Mouse (Mus musculus) thymus, postnatal 10 days (tissue): ENCODE data around the gene Aldh4a1.

Experiments
- DNase-seq, 2 experiments: peaks; one replicate each; pipeline ENCODE4 v3.0.0; 2021; ENCODE audit warnings: low spot score in 2 of 2

The Aldh4a1 gene

DNA sequence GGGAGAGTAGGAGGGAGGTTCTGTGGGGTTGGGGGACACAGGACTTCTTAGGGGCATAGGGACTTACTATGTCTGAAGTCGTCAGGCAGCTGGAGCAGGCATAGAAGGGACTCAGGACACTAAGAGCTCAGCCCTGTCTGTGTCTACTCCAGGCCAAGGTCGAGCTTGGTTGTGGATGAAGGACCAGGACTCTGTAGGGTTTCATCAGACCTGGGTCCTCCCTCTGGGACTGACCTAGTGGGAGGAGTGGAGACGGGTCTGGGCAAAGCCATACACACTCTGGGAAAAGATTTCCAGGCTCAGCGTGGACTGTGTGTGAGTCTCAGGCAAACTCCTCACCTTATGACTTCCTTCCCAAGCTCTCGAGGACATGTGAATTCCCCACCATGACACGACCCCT, 2.9 kb upstream of the Aldh4a1 start:
- no peak for DNase-seq

DNA sequence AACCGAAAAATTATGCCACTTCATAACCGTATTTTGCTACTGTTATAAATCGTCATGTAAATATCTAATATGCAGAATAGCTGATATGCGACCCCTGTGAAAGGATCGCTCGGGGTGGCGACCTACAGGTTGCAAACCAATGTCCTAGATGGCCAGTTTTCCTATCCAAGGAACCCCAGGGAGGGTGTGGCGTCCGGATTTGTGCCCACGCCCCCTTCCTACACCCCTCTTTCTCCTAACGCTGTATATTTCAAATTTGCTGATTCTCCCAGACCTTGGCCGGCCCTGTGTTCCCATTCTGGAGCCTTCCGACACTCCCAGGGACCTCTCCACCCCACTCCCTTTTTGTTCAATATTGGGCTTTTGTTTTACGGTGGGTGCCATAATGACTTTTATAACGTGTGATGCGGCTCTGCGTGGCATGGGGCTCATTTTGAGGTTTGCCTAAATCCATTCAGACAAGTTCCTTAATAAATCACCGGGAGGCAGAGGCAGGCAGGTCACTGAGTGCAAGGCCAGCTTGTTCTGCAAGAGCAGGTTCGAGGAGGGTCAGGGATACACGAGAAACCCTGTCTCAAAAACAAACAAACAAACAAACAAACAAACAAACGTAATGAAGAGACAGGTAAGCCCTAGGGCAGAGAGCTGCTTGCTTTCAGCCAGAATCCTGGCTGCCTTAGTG, 909 bp downstream of the Aldh4a1 start:
- DNase-seq: no peak

- DNase-seq: no peak
These were observed 1.4 kb downstream of the Aldh4a1 start for GRCm38 (mm10) chr4:139624116-139624489.

- DNase-seq: no peak
These were observed 2.0 kb downstream of the Aldh4a1 start for GRCm38 (mm10) chr4:139624706-139625105.

DNA sequence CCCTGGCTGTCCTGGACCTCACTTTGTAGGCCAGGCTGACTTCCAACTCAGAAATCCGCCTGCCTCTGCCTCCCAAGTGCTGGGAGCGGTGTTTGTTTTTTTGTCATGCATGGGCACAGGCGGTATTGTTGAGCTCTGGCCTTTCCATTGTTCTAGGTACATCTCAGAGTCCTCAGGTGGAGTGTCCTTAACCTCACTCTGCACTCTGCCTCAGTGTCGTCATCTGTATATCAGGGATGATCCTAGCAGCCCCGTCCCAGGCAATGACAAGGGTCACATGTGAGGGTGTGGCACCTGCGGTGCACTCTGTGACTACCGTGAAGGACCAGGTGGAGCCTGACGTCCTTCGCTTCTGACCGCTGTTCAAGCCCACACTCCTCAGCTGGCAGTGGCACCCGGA, 4.7 kb downstream of the Aldh4a1 start:
- no peak for DNase-seq

- DNase-seq: no peak
These were observed 7.5 kb downstream of the Aldh4a1 start for GRCm38 (mm10) chr4:139630171-139630570.

GRCm38 (mm10) chr4:139631141-139631540, 8.5 kb downstream of the Aldh4a1 start:
- DNase-seq: no peak

DNA sequence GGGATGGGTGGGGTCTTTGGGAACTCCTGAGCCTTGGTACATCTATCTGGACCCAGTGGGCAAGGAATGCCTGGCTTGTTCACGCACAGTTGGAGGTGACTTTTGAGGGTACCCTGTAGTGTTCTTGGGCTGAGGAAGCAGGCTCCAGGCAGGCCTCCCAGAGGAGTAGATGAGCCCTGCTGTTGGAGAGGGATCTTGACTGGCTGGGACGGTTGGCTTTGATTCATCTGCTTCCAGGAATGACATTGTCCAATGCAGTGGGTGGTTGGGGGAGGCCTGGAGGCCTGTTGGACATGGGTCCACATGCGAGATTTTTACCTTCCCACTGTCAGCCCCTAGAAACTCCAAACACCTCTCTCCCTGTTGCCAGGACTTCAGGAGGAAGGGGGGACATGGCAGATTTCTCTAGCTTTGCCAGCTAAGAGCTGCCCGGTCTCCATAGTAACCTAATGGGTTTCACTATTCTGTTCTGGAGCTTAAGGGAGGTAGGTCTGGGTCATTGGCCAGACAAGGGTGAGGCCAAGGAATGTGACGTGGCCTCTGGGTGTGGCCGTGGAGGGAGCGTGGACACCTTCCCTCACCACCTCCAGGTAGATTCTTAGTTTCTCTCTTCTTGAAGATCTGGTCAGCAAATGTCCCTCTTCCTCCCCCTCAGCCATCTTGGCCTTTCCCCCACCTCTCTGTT, 9.0 kb downstream of the Aldh4a1 start:
- no peak for DNase-seq

GRCm38 (mm10) chr4:139632254-139632580, 9.6 kb downstream of the Aldh4a1 start:
- no peak for DNase-seq

GRCm38 (mm10) chr4:139636373-139636772, 13.7 kb downstream of the Aldh4a1 start:
- peak; percentile 34 to 76 for DNase-seq

- DNase-seq: no peak
These were observed 15.2 kb downstream of the Aldh4a1 start for GRCm38 (mm10) chr4:139637847-139638246.

- no peak for DNase-seq
These were observed 15.7 kb downstream of the Aldh4a1 start for GRCm38 (mm10) chr4:139638356-139638755.

- DNase-seq: no peak
These were observed 17.1 kb downstream of the Aldh4a1 start for GRCm38 (mm10) chr4:139639801-139640200.

- DNase-seq: no peak
These were observed 17.7 kb downstream of the Aldh4a1 start for GRCm38 (mm10) chr4:139640333-139640732.

GRCm38 (mm10) chr4:139640775-139641174, 18.1 kb downstream of the Aldh4a1 start:
- no peak for DNase-seq

DNA sequence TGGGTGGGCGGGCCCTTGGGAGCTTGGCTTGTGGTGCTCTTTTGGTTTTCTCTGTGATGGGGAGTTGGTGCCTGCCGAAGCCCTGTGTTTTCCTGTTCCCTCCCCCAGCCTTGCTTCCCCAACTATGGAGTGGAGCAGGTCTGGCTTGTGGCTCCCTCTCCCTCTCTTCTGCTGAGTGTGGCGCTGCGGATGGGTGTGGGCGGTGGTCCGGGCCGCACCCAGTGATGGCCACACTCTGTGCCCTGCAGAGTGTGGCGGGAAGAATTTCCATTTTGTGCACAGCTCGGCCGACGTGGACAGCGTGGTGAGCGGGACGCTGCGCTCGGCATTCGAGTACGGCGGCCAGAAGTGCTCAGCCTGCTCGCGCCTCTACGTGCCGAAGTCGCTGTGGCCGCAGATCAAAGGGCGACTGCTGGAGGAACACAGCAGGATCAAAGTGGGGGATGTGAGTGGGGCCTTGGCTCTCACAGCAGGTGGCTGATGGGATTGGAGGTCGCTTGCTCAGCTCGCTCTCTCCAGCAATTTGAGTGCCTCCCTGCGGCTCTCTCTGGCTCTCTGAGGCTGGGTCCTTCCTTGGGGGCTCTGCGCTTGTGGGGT, 19.3 kb downstream of the Aldh4a1 start:
- DNase-seq: peak; percentile 31 to 32

DNA sequence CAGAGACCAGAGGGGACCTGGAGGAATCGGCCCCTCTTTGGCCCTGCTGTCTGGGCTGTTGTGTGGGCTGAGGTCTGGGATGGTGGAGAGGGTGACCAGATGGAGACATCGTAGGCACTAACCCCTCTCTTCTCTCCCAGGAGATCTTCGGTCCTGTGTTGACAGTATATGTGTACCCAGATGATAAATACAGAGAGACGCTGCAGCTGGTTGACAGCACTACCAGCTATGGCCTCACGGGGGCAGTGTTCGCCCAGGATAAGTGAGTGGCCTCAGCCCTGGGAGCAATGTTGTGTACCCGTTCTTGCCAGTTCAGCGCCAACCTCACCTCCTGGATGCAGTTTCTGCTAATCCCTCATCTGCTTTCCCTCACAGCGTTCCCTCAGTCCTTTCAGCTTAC, 21.3 kb downstream of the Aldh4a1 start:
- DNase-seq: peak; percentile 40 to 79

DNA sequence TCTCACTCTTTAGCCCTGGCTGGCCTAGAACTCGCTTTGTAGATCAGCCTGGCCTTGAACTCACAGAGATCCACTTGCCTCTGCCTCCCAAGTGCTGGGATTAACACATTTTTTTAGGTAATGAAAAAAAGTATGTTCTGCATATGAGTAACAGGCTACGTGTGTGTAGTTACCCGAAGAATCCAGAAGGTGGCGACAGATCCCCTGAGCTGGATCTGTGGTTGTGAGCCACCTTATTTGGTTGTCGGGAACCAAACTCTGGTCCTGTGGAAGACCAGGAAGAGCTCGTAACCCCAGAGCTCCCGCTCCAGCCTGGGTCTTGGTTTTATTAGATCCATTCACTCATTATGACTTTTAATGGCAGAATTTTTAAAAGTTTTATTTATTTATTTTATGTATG, 24.2 kb downstream of the Aldh4a1 start:
- no peak for DNase-seq

GRCm38 (mm10) chr4:139650086-139650743, 27.5 kb downstream of the Aldh4a1 start:
- no peak for DNase-seq

DNA sequence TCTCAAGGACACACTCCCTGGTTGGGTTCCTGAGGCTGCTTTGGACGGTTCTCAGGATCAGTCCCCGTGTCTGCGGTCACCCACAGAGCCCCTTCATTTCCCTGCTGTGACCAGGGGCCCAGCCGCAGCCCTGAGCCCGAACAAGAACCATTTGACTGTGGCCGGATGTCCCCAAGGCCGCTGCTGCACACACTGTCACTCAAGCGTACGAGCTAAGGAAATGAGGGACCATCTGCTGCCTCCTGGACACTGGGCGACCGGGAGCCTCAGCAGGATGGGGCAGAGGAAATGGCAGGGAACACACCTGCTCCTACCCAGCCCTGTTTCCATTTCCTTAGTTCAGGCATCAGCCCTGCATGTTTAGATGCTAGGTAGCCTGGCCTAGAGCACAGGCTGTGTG, 28.2 kb downstream of the Aldh4a1 start:
- no peak for DNase-seq

- no peak for DNase-seq
These were observed 30.6 kb downstream of the Aldh4a1 start, which contains the start of gene Tas1r2 for GRCm38 (mm10) chr4:139653238-139653637. Tas1r2 (plus strand) TSS chr4:139653538.

DNA sequence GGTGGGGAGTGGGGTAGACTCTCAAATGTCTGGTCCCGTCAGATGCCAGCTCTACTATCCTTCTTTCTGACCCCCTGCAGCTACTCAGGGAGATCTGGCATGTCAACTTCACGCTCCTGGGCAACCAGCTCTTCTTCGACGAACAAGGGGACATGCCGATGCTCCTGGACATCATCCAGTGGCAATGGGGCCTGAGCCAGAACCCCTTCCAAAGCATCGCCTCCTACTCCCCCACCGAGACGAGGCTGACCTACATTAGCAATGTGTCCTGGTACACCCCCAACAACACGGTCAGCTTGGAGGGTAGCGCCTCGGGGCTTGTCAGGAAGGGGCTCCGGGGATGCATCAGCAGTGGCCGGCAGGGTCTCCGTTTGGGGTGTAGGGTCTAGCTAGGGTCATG, 39.2 kb downstream of the Aldh4a1 start:
- DNase-seq: no peak

DNA sequence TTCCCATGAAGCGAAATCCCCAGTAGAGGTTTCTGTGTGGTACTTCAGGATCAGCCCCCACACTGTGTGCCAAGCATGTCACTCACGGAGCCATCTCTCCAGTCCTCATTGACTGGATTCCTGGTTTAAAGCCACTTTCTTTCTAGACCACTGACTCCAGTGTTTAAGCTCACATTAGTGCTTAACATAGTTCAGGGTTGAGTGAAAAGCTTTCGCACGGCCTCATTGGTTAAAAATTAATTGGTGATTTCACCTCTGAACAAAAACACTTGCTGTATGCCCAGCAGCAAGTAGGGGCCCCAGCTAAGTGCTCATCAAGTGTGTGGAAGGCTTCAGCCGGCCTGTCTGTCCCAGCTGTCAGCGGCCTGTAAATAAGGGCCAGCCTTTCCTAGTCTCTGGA, 45.0 kb downstream of the Aldh4a1 start:
- no peak for DNase-seq
